16 mouse cellular contexts compared by ENCODE assay signal in the genomic region with DNA sequence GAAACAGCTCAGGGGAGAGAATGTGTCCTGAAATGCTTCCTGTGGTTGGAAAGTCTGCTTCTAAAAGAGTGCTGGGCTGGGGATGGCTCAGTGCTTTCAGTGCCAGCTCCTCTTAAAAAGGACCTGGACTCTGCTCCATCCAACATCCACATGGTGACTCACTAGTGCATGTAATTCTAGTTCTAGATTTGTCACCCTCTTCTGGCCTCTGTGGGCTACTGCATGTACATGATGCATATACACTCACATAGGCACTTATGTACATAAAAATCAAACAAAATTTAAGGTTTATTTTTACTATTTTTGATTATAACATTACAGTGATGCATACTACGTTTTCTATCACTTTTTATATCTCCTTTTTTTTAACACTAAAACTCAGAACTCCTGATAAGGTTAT.
"Had no signal": no experiment of that assay in that cellular context is flagged by ENCODE, and none has a peak within 500 bp of the region (broad histone marks: within the 10 kb centered on the region; RNA-seq: fewer than 3 reads in every experiment).

No protein-coding gene starts in this region.

- H3K4me2 ChIP-seq: kidney, embryonic 15.5 days; limb, embryonic 13.5 days; neural tube, embryonic 12.5 days had no signal

- H3K9ac ChIP-seq: kidney, embryonic 15.5 days; limb, embryonic 13.5 days; liver, embryonic 14.5 days; neural tube, embryonic 12.5 days had no signal

- H3K9me3 ChIP-seq: kidney, embryonic 15.5 days; limb, embryonic 13.5 days; midbrain, embryonic 10.5 days; neural tube, embryonic 12.5 days had no signal

- DNase-seq: kidney, adult 2 months; kidney, postnatal 14 days; layer of hippocampus, postnatal 36 days; lung, adult 2 months; lung, postnatal 10 days; lung, postnatal 4 days; midbrain, embryonic 14.5 days; right cerebral cortex, postnatal 25 days; thymus, adult 2 months; thymus, postnatal 25 days had no signal

- H3K27ac ChIP-seq: kidney, embryonic 15.5 days; limb, embryonic 13.5 days; liver, embryonic 14.5 days; midbrain, embryonic 10.5 days; neural tube, embryonic 12.5 days had no signal

- H3K36me3 ChIP-seq: kidney, embryonic 15.5 days; limb, embryonic 13.5 days; midbrain, embryonic 10.5 days; neural tube, embryonic 12.5 days had no signal

- H3K4me3 ChIP-seq: kidney, embryonic 15.5 days; limb, embryonic 13.5 days; midbrain, embryonic 10.5 days; myocyte; neural tube, embryonic 12.5 days had no signal

- H3K4me1 ChIP-seq: limb, embryonic 13.5 days; neural tube, embryonic 12.5 days had no signal

- H3K27me3 ChIP-seq: kidney, embryonic 15.5 days; limb, embryonic 13.5 days; neural tube, embryonic 12.5 days had no signal
